Mouse (Mus musculus): Measurements from ENCODE around the gene Drd3.

DNA sequence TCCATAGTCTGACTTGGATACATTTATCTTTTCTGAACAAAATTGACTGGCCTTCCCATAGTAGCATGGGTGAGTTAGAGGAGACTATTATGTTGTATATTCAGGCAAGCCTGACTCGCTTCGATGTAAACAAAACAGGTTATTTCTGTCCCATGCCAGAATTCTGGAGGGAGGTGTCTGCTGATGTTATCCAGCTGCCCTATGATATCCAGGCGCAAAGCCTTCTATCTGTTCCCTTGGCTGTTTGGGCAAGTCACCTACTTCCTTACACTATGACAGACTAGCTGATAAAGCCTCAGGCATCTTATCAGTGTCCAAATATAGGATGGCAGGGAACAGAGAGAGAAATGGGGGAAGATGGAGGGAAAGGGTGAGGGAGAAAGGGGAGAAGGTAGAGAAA lies 18.5 kb downstream of the Drd3 start:
- TF ChIP-seq CTCF (IDR thresholded peaks at IDR 0.05; ENCODE audit: insufficient read depth, low read length) (no peak), POLR2A (IDR thresholded peaks at IDR 0.05; ENCODE audit: borderline replicate concordance, extremely low read depth, low read depth, low read length) (no peak)

All from lung, adult 2 months (tissue).